Mouse (Mus musculus) layer of hippocampus, postnatal 25 days (tissue): ENCODE results near the gene Fpgs. TPM values are rescaled to one million over a fixed set of nuclear protein-coding genes. Genes with fewer than 3 reads are reported as not detected.

Source experiments
- DNase-seq, 2 experiments: peaks; one replicate each; pipeline ENCODE4 v3.0.0; 2022; ENCODE audit warnings: mixed read lengths in 2 of 2, low spot score in 1 of 2; ENCODE audit errors: extremely low spot score in 1 of 2
- total RNA-seq, 2 experiments: library from RNA; stranded (reverse); gene quantifications; 2 replicates each; pipeline ENCODE4 v1.2.3; 2021

The Fpgs gene
- total RNA-seq, 2 experiments from 2014 or later = 8.4 to 10.7 TPM

GRCm38 (mm10) chr2:32703046-32703445, 899 bp downstream of the Fpgs start:
- no peak for DNase-seq

- DNase-seq = no peak
These were observed 2.8 kb downstream of the Fpgs start for GRCm38 (mm10) chr2:32700966-32701743.

GRCm38 (mm10) chr2:32699680-32700079, 4.3 kb downstream of the Fpgs start:
- DNase-seq = no peak

- no peak for DNase-seq
These were observed 9.3 kb downstream of the Fpgs start for GRCm38 (mm10) chr2:32694691-32695090.

- peak; percentile 89 to 91 for DNase-seq
These were observed 10.0 kb downstream of the Fpgs start for GRCm38 (mm10) chr2:32693823-32694411.

GRCm38 (mm10) chr2:32693282-32693681, 10.7 kb downstream of the Fpgs start:
- DNase-seq = no peak

- no peak for DNase-seq
These were observed 11.4 kb downstream of the Fpgs start for GRCm38 (mm10) chr2:32692496-32692895.

GRCm38 (mm10) chr2:32691041-32691440, 12.9 kb downstream of the Fpgs start:
- DNase-seq = no peak

GRCm38 (mm10) chr2:32689420-32689819, 14.5 kb downstream of the Fpgs start:
- DNase-seq = peak; percentile 82 to 96

- no peak for DNase-seq
These were observed 16.4 kb downstream of the Fpgs start for GRCm38 (mm10) chr2:32687562-32687961.

GRCm38 (mm10) chr2:32686640-32687039, 17.3 kb downstream of the Fpgs start:
- no peak for DNase-seq

- DNase-seq = no peak
These were observed 18.1 kb downstream of the Fpgs start for GRCm38 (mm10) chr2:32685807-32686206.

- no peak for DNase-seq
These were observed 19.1 kb downstream of the Fpgs start for GRCm38 (mm10) chr2:32684681-32685428.

GRCm38 (mm10) chr2:32683701-32684100, 20.2 kb downstream of the Fpgs start:
- no peak for DNase-seq

GRCm38 (mm10) chr2:32682721-32683417, 21.1 kb downstream of the Fpgs start:
- no peak for DNase-seq

- DNase-seq = no peak
These were observed 22.2 kb downstream of the Fpgs start for GRCm38 (mm10) chr2:32681754-32682153.

GRCm38 (mm10) chr2:32680961-32681650, 22.8 kb downstream of the Fpgs start:
- DNase-seq = no peak

GRCm38 (mm10) chr2:32680051-32680451, 23.9 kb downstream of the Fpgs start:
- DNase-seq = no peak

GRCm38 (mm10) chr2:32677683-32678082, 26.3 kb downstream of the Fpgs start:
- no peak for DNase-seq

- no peak for DNase-seq
These were observed 27.1 kb downstream of the Fpgs start for GRCm38 (mm10) chr2:32676821-32677220.
